Mouse (Mus musculus) sigmoid colon, adult 10 weeks (tissue): ENCODE measurements around the gene Ldhd. TPM values are rescaled to one million over a fixed set of nuclear protein-coding genes. Genes with fewer than 3 reads are reported as not detected.

Source experiments
- polyA plus RNA-seq: library from polyadenylated mRNA; stranded (reverse); fragments of 350-450 nt; fragmentation: Illumina TruSeq; extraction: RNeasy Lipid Tissue Mini Kit (QIAGEN cat#74804); gene quantifications from one replicate; pipeline ENCODE4 v1.2.3, GENCODE M21; 2014; ENCODE audit warnings: low read depth, low replicate concordance

The Ldhd gene
- 0.82 TPM for polyA plus RNA-seq

DNA sequence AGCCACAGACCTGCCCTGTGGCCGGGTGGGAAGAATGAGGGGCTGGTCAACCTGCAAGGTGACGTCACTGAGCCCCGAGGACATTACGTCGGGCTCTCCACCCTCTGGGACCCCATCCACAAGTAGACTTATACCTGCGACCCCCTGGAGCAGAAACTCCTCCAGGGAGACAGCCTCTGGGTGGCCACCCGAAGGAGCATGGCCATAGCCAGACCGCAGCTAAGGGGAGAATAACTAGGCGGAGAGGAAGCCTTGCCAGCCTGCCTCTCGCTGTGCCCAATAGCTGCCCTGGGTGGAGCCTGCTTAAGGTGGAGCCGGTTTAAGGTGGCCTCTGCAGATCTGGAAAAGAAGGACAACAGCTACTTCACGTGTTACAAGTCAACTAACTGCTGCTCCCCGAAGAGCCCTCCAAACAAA, at the start of gene Ldhd:
Gene Ldhd (minus strand): TSS at position 270 of the 417 bp plus-strand sequence.

DNA sequence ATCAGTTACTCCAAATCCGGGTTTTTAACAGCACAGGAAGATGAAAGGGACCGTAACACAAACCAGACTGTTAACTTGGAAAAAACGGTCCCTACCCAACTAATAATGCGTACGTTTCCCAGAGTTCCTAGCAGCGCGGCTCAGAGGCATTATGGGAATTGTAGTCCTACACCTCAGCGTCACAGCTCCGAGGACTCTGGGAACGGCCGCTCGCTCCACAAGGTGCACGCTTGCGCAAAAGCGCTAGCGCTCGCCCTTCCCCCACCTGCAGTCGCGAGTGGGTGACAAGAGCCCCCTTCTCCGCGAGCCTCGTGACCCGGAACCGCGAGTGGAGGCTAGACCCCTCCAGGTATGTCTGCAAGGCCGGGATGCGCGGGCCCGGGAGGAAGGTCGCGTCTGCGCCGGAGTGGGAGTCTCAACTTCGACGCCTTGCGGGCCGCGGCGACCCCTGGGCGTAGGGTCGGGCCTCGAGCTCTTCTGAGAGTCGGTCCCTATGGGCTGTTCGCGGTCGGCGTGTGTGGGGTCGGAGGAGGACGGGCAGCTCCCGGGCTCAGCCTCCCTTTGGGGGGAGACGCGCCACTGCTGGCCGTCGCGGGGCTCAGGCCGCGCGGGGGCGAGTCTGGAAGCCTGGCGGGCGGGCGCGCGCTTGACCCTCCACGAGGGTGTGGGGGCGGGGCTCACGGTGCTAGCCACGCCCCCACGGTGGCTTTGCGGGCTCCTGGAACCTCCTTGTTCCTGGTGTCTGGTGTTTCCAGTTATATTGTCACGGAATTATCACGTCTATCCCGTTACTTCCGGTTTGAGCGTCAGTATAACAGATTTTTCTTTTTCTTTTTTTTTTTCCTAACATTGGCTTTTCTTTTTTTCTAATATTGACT, 13.3 kb upstream of the Ldhd start, which contains the start of gene Zfp1:
Gene Zfp1 (plus strand): TSS at position 138 of the 878 bp plus-strand sequence.

Other genes with a start within 250 kb of the Ldhd start
- 51.6 TPM for gene Fa2h, start 236.6 kb downstream of the Ldhd start, polyA plus RNA-seq
- 9.0 TPM for gene Wdr59, start 108.3 kb downstream of the Ldhd start, polyA plus RNA-seq
- 11.2 TPM for gene Znrf1, start 94.3 kb downstream of the Ldhd start, polyA plus RNA-seq
- gene Zfp1, start 13.0 kb upstream of the Ldhd start, polyA plus RNA-seq = 6.8 TPM
- 0.91 TPM for gene Ctrb1, start 60.6 kb upstream of the Ldhd start, polyA plus RNA-seq
- gene Bcar1, start 113.4 kb upstream of the Ldhd start, polyA plus RNA-seq = 0.85 TPM
- gene Cfdp1, start 223.9 kb upstream of the Ldhd start, polyA plus RNA-seq = 81.6 TPM
- 33.1 TPM for gene Tmem170, start 246.4 kb upstream of the Ldhd start, polyA plus RNA-seq